ENCODE assay signal across 24 mouse cellular contexts in genomic region chr5:72844776-72845495, GRCm38 (mm10). TPM values are rescaled to one million over a fixed set of nuclear protein-coding genes. Genes with fewer than 3 reads are reported as not detected.
A peak's percentile ranks its signal among the peaks of the same experiment; 100 is the strongest.
DNase-seq lines count a peak whose midpoint lies in the region; ATAC-seq and TF ChIP-seq lines count a peak whose summit lies in the region.
"Had no signal": no experiment of that assay in that cellular context is flagged by ENCODE, and none has a peak within 500 bp of the region (broad histone marks: within the 10 kb centered on the region; RNA-seq: fewer than 3 reads in every experiment).

No protein-coding gene starts in this region.

- TF ChIP-seq EP300 in MEL (IDR thresholded peaks at IDR 0.05; ENCODE audit: low read depth in 1 of 2, low read length in 2 of 2): peak in 1 of 2 experiments; percentile 31; a peak in 1 of 4 replicates

- H3K4me1 ChIP-seq in kidney, embryonic 14.5 days (ENCODE audit: control insufficient read depth, insufficient read depth, low read length): no peaks in the 10 kb centered on the region
- H3K4me1 ChIP-seq in megakaryocyte, embryonic 14.5 days: peaks cover 88% of the 10 kb centered on the region
- H3K4me1 ChIP-seq in MEL (ENCODE audit: control insufficient read depth in 1 of 2, insufficient read depth in 2 of 2, low read length in 2 of 2): peaks cover 35 to 55% of the 10 kb centered on the region in 2 experiments
- peaks cover 11% of the 10 kb centered on the region; the same call in 1 of the 2 replicates for H3K4me1 ChIP-seq in intestine, embryonic 16.5 days (ENCODE audit: control insufficient read depth, insufficient read depth, low read length)

- no peak overlapping the region for H3K9ac ChIP-seq in kidney, embryonic 14.5 days (ENCODE audit: low read depth, low read length)
- no peak overlapping the region for H3K9ac ChIP-seq in MEL (ENCODE audit: control insufficient read depth, low read depth, low read length, poor library complexity, severe bottlenecking)
- H3K9ac ChIP-seq in intestine, embryonic 16.5 days (ENCODE audit: low read depth, low read length): no peak overlapping the region
- H3K9ac ChIP-seq: embryonic facial prominence, embryonic 13.5 days; forebrain, embryonic 15.5 days; hindbrain, embryonic 12.5 days; limb, embryonic 12.5 days; liver, embryonic 13.5 days had no signal

- no peak overlapping the region for H3K27ac ChIP-seq in kidney, embryonic 14.5 days (ENCODE audit: low read depth, low read length)
- peak overlapping the region; percentile 94 for H3K27ac ChIP-seq in MEL (ENCODE audit: control insufficient read depth, low read depth, low read length)
- no peak overlapping the region for H3K27ac ChIP-seq in intestine, embryonic 16.5 days (ENCODE audit: low read length)
- H3K27ac ChIP-seq: embryonic facial prominence, embryonic 13.5 days; forebrain, embryonic 15.5 days; hindbrain, embryonic 12.5 days; limb, embryonic 12.5 days; liver, embryonic 13.5 days had no signal

- H3K27me3 ChIP-seq in kidney, embryonic 14.5 days (ENCODE audit: control insufficient read depth, insufficient read depth, low read length): no peaks in the 10 kb centered on the region
- H3K27me3 ChIP-seq in megakaryocyte, embryonic 14.5 days (replicated peaks): no peaks in the 10 kb centered on the region
- no peaks in the 10 kb centered on the region for H3K27me3 ChIP-seq in MEL (ENCODE audit: control insufficient read depth in 1 of 2, insufficient read depth in 2 of 2, low read length in 2 of 2)
- no peaks in the 10 kb centered on the region for H3K27me3 ChIP-seq in intestine, embryonic 16.5 days (replicated peaks; ENCODE audit: control insufficient read depth, insufficient read depth, low read length)
- H3K27me3 ChIP-seq: embryonic facial prominence, embryonic 13.5 days; forebrain, embryonic 15.5 days; hindbrain, embryonic 12.5 days; limb, embryonic 12.5 days; liver, embryonic 13.5 days had no signal

- no peak overlapping the region for H3K4me2 ChIP-seq in kidney, embryonic 14.5 days (replicated peaks; ENCODE audit: low read depth, low read length)
- H3K4me2 ChIP-seq in intestine, embryonic 16.5 days (ENCODE audit: low read depth, low read length): no peak overlapping the region
- H3K4me2 ChIP-seq: embryonic facial prominence, embryonic 13.5 days; forebrain, embryonic 15.5 days; hindbrain, embryonic 12.5 days; limb, embryonic 12.5 days; liver, embryonic 13.5 days had no signal

- H3K4me3 ChIP-seq in kidney, embryonic 14.5 days (ENCODE audit: low read length): no peak overlapping the region
- peak overlapping the region; percentile 65 for H3K4me3 ChIP-seq in megakaryocyte, embryonic 14.5 days (replicated peaks)
- H3K4me3 ChIP-seq in MEL (ENCODE audit: control insufficient read depth in 1 of 2, insufficient read depth in 1 of 2, low read depth in 2 of 2, low read length in 2 of 2): no peak overlapping the region
- no peak overlapping the region for H3K4me3 ChIP-seq in intestine, embryonic 16.5 days (ENCODE audit: low read length)
- H3K4me3 ChIP-seq: embryonic facial prominence, embryonic 13.5 days; forebrain, embryonic 15.5 days; hindbrain, embryonic 12.5 days; limb, embryonic 12.5 days; liver, embryonic 13.5 days had no signal

- no peak for DNase-seq in kidney, adult 8-10 months
- peak; percentile 44 for DNase-seq in MEL (ENCODE audit: low read depth, low spot score)
- DNase-seq in right cerebral cortex, postnatal 14 days: no peak
- no peak for DNase-seq in urinary bladder, postnatal 10 days (ENCODE audit: low spot score)
- DNase-seq: adrenal gland, postnatal 25 days; cerebellum, adult 8-10 months; cerebellum, postnatal 36 days; embryo, embryonic 11 days; gastrocnemius, postnatal 25 days; heart, postnatal 10 days; kidney, adult 9 months; kidney, postnatal 36 days; liver, embryonic 13.5 days; lung, adult 2 months; thymus, postnatal 14 days had no signal

- peaks cover 7% of the 10 kb centered on the region; the same call in 1 of the 2 replicates for H3K9me3 ChIP-seq in kidney, embryonic 14.5 days (ENCODE audit: control insufficient read depth, low read length)
- H3K9me3 ChIP-seq in megakaryocyte, embryonic 14.5 days: no peaks in the 10 kb centered on the region
- H3K9me3 ChIP-seq in MEL (replicated peaks; ENCODE audit: insufficient read depth, low read length): no peaks in the 10 kb centered on the region
- no peaks in the 10 kb centered on the region for H3K9me3 ChIP-seq in intestine, embryonic 16.5 days (ENCODE audit: control insufficient read depth, low read length)
- H3K9me3 ChIP-seq: forebrain, embryonic 15.5 days; liver, embryonic 13.5 days had no signal

- TF ChIP-seq POLR2A in MEL (IDR thresholded peaks at IDR 0.05; ENCODE audit: control insufficient read depth in 1 of 2, insufficient read depth in 1 of 2, low read depth in 1 of 2, low read length in 2 of 2, poor library complexity in 1 of 2): no peak

- TF ChIP-seq CTCF in MEL (IDR thresholded peaks at IDR 0.05 in 2 of 3, conservative IDR thresholded peaks at IDR 0.05 in 1 of 3; ENCODE audit: control insufficient read depth in 1 of 3, insufficient read depth in 1 of 3, low read depth in 2 of 3, low read length in 3 of 3, poor library complexity in 1 of 3, severe bottlenecking in 1 of 3): no peak

- TF ChIP-seq RAD21 in MEL (IDR thresholded peaks at IDR 0.05; ENCODE audit: low read depth, low read length): no peak

- H3K36me3 ChIP-seq in kidney, embryonic 14.5 days (ENCODE audit: control insufficient read depth, insufficient read depth, low read length): no peaks in the 10 kb centered on the region
- H3K36me3 ChIP-seq in megakaryocyte, embryonic 14.5 days (replicated peaks; ENCODE audit: low read length): peaks cover 88% of the 10 kb centered on the region
- H3K36me3 ChIP-seq in MEL (ENCODE audit: control insufficient read depth in 1 of 2, insufficient read depth in 2 of 2, low read length in 2 of 2): peaks cover 25 to 60% of the 10 kb centered on the region in 2 experiments
- no peaks in the 10 kb centered on the region for H3K36me3 ChIP-seq in intestine, embryonic 16.5 days (ENCODE audit: control insufficient read depth, insufficient read depth, low read length)
- H3K36me3 ChIP-seq: embryonic facial prominence, embryonic 13.5 days; forebrain, embryonic 15.5 days; hindbrain, embryonic 12.5 days; limb, embryonic 12.5 days; liver, embryonic 13.5 days had no signal

- H3K79me2 ChIP-seq in MEL (ENCODE audit: control insufficient read depth, insufficient read depth, low read length, poor library complexity): peaks cover 74% of the 10 kb centered on the region

- peak; percentile 13; the same call in 1 of the 2 replicates for ATAC-seq in kidney, embryonic 14.5 days (ENCODE audit: low FRiP score, low TSS enrichment)
- ATAC-seq in megakaryocyte, adult 5-6 weeks (ENCODE audit: poor library complexity, severe bottlenecking): no peak
- peak; percentile 26; the same call in 1 of the 2 replicates for ATAC-seq in intestine, embryonic 16.5 days
- ATAC-seq: midbrain, embryonic 16.5 days had no signal

- 74% methylated on average over 7 of the region's 7 CpGs for WGBS in kidney, embryonic 14.5 days
- WGBS in intestine, embryonic 16.5 days: 54% methylated on average over 7 of the region's 7 CpGs

TF ChIP-seq in MEL, 35 proteins besides CTCF, POLR2A, EP300 and RAD21:
- TF ChIP-seq SIN3A (IDR thresholded peaks at IDR 0.05; ENCODE audit: low read length) (no peak), TAL1 (IDR thresholded peaks at IDR 0.05; ENCODE audit: low read length) (peak; percentile 49), ETS1 (IDR thresholded peaks at IDR 0.05; ENCODE audit: low read depth, low read length) (0 out of 2 replicates have a peak, but pooled peaks have one; percentile 17)
TF ChIP-seq in MEL: peak in this region for 2.

RNA-seq across cellular contexts. Expression of gene Tec, which starts 23.3 kb away (rescaled TPM):
- polyA plus RNA-seq in kidney, embryonic 14.5 days (2014; fragmentation: Nextera tagmentation; extraction: Ambion mirVana): 7.8 and 8.9 TPM in 2 replicates
- polyA plus RNA-seq in megakaryocyte, embryonic 14.5 days (2012; ENCODE audit: insufficient read depth, low replicate concordance): 0.80 and 4.6 TPM in 2 replicates
- 33.4 and 38.9 TPM in 2 replicates for total RNA-seq in megakaryocyte, adult 5-6 weeks (2015)
- total RNA-seq in megakaryocyte, adult 5-6 weeks (2017): 56.6 and 64.5 TPM in 2 replicates
- 44.8 and 57.4 TPM in 2 replicates for total RNA-seq in MEL (2012; rRNA removed)
- polyA plus RNA-seq in MEL (2012; ENCODE audit: insufficient read depth in 1 of 2, insufficient read length in 2 of 2, low read depth in 1 of 2, low replicate concordance in 2 of 2, missing spikeins in 1 of 2): 10 to 100 TPM in 1 of 2 experiments, not detected in 1; 61.1 TPM
- polyA plus RNA-seq in intestine, embryonic 16.5 days (2015; fragmentation: Nextera tagmentation; extraction: Ambion mirVana): 14.9 and 15.0 TPM in 2 replicates
